10 mouse cellular contexts compared by ENCODE assay signal in genomic region chr17:88473766-88474165, GRCm38 (mm10). TPM values are rescaled to one million over a fixed set of nuclear protein-coding genes. Genes with fewer than 3 reads are reported as not detected.
DNase-seq lines count a peak whose midpoint lies in the region.
"Had no signal": no experiment of that assay in that cellular context is flagged by ENCODE, and none has a peak within 500 bp of the region (broad histone marks: within the 10 kb centered on the region; RNA-seq: fewer than 3 reads in every experiment).

No protein-coding gene starts in this region.

- DNase-seq in cerebellum, postnatal 10 days = peak; percentile 45 to 51
- no peak for DNase-seq in cerebellum, postnatal 4 days (ENCODE audit: low spot score in 2 of 2)
- peak; percentile 46 for DNase-seq in layer of hippocampus, adult 11-12 months (ENCODE audit: low spot score)
- DNase-seq in layer of hippocampus, adult 9-10 months (ENCODE audit: low spot score) = no peak
- peak; percentile 41 for DNase-seq in R1 (ENCODE audit: low read depth, low spot score)
- DNase-seq in right cerebral cortex, adult 18-20 months = peak; percentile 25
- DNase-seq in frontal cortex, postnatal 10 days (ENCODE audit: low spot score in 2 of 2) = no peak
- DNase-seq in thymus, postnatal 0 days (ENCODE audit: low spot score) = no peak
- DNase-seq: B cell, adult 2 months; lung, postnatal 14 days had no signal

RNA-seq across cellular contexts. Expression of gene Foxn2, which starts 33.3 kb away (rescaled TPM):
- 16.1 and 19.4 TPM in 2 replicates for polyA plus RNA-seq in thymus, postnatal 0 days (2015; fragmentation: Nextera tagmentation; extraction: Ambion mirVana)

RNA-seq across cellular contexts. Expression of gene Ppp1r21, which starts 56.2 kb away (rescaled TPM):
- 31.0 and 33.8 TPM in 2 replicates for polyA plus RNA-seq in thymus, postnatal 0 days (2015; fragmentation: Nextera tagmentation; extraction: Ambion mirVana)

Comparison
In these comparisons a context has a peak if more than half of its experiments do, and no peak if none do; other contexts are left out.
1. DNase-seq: peak in cerebellum, postnatal 10 days (2 of 2), layer of hippocampus, adult 11-12 months (single experiment), R1 (single experiment) and right cerebral cortex, adult 18-20 months (single experiment); none in cerebellum, postnatal 4 days (0 of 2), layer of hippocampus, adult 9-10 months (single experiment), frontal cortex, postnatal 10 days (0 of 2) and thymus, postnatal 0 days (single experiment).